Mouse (Mus musculus) right cerebral cortex, adult 18-20 months (tissue): ENCODE measurements at regions not wholly inside any gene's neighbourhood (a gene's known extent, or its start where the extent isn't known, plus 50 kb on each side); places are given as distances from the start of the nearest gene placed in this dataset.

Source experiments
- DNase-seq: peaks from one replicate; pipeline ENCODE4 v3.0.0; 2022; ENCODE audit warnings: mixed read lengths

- no peak for DNase-seq
These were observed 507.1 kb upstream of the Klf4 start for GRCm38 (mm10) chr4:56039327-56039726.

GRCm38 (mm10) chr4:56036334-56036733 is 504.1 kb upstream of the Klf4 start:
- no peak for DNase-seq

- DNase-seq: no peak
These were observed 503.3 kb upstream of the Klf4 start for GRCm38 (mm10) chr4:56035543-56035942.

- DNase-seq: no peak
These were observed 496.2 kb upstream of the Klf4 start for GRCm38 (mm10) chr4:56028441-56028840.

GRCm38 (mm10) chr4:56027258-56027657 is 495.0 kb upstream of the Klf4 start:
- DNase-seq: no peak

GRCm38 (mm10) chr4:56024478-56024877 is 492.2 kb upstream of the Klf4 start:
- DNase-seq: no peak

GRCm38 (mm10) chr4:56018212-56018611 is 485.9 kb upstream of the Klf4 start:
- DNase-seq: no peak

GRCm38 (mm10) chr4:56015481-56015880 is 483.2 kb upstream of the Klf4 start:
- DNase-seq: no peak

- no peak for DNase-seq
These were observed 476.0 kb upstream of the Klf4 start for GRCm38 (mm10) chr4:56008287-56008686.

GRCm38 (mm10) chr4:56004227-56004626 is 472.0 kb upstream of the Klf4 start:
- no peak for DNase-seq

- DNase-seq: no peak
These were observed 469.1 kb upstream of the Klf4 start for GRCm38 (mm10) chr4:56001312-56001731.

GRCm38 (mm10) chr4:55984026-55984425 is 451.8 kb upstream of the Klf4 start:
- DNase-seq: no peak

GRCm38 (mm10) chr4:55978539-55978938 is 446.3 kb upstream of the Klf4 start:
- no peak for DNase-seq

- DNase-seq: no peak
These were observed 444.0 kb upstream of the Klf4 start for GRCm38 (mm10) chr4:55976265-55976664.

GRCm38 (mm10) chr4:55973706-55974105 is 441.4 kb upstream of the Klf4 start:
- no peak for DNase-seq

GRCm38 (mm10) chr4:55972235-55972819 is 440.1 kb upstream of the Klf4 start:
- peak; percentile 21 for DNase-seq

- no peak for DNase-seq
These were observed 427.8 kb upstream of the Klf4 start for GRCm38 (mm10) chr4:55960063-55960462.

GRCm38 (mm10) chr4:55953701-55954100 is 421.4 kb upstream of the Klf4 start:
- no peak for DNase-seq

- DNase-seq: no peak
These were observed 420.0 kb upstream of the Klf4 start for GRCm38 (mm10) chr4:55952220-55952619.

GRCm38 (mm10) chr4:55941423-55941822 is 409.2 kb upstream of the Klf4 start:
- no peak for DNase-seq

GRCm38 (mm10) chr4:55938383-55938782 is 406.1 kb upstream of the Klf4 start:
- no peak for DNase-seq

GRCm38 (mm10) chr4:55937833-55938232 is 405.6 kb upstream of the Klf4 start:
- DNase-seq: no peak

- peak; percentile 13 for DNase-seq
These were observed 397.0 kb upstream of the Klf4 start for GRCm38 (mm10) chr4:55929141-55929782.

GRCm38 (mm10) chr4:55928670-55929069 is 396.4 kb upstream of the Klf4 start:
- DNase-seq: peak; percentile 24

GRCm38 (mm10) chr4:55928196-55928595 is 395.9 kb upstream of the Klf4 start:
- DNase-seq: no peak
